Mouse (Mus musculus) neutrophil, adult 65 days (primary cell): ENCODE results near the gene Cdhr4. TPM values are rescaled to one million over a fixed set of nuclear protein-coding genes. Genes with fewer than 3 reads are reported as not detected.

Source experiments
- total RNA-seq: library from RNA; stranded (reverse); gene quantifications from 2 replicates; pipeline ENCODE4 v1.2.4, GENCODE M21; 2023

Cdhr4 gene
- total RNA-seq: not detected in 2 replicates

DNA sequence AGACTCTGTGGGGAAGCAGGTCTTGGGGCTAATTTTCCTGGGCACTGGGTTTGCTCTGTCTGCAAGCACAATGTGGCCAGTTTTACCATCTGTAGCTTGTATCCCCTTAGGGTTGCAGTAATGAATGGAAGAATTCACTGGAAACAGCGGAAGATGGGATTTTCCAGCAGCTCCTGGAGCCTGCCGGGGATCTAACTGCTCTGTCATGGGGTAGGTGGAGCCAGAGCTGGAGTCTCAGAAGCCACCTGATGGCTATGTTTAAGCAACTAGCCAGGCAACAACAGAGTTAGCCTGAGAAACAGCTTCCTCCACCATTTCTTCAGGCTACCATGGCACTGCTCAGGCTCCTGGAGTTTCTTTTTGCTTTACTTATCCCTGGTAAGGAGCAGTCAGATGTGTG lies at the start of gene Cdhr4:
Gene Cdhr4 (plus strand): TSS at position 301 of the 400 bp plus-strand sequence.

DNA sequence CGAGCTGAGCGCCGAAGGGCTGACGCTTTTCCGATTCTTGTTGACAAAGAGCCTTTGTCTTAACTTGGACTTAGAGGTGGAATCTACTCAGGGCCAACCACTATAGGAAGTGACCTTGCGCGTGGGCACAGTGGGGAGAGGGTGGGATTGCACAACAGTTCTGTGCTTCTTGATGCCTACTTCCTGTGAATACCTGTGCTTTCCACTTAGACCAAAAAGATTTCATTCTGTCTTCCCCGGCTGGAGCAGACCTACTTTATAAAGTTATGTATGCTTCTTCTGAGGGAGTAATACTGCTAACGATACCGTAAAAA lies 42.4 kb upstream of the Cdhr4 start, which contains the start of gene Traip:
Gene Traip (plus strand): TSS at position 215 of the 314 bp plus-strand sequence.

DNA sequence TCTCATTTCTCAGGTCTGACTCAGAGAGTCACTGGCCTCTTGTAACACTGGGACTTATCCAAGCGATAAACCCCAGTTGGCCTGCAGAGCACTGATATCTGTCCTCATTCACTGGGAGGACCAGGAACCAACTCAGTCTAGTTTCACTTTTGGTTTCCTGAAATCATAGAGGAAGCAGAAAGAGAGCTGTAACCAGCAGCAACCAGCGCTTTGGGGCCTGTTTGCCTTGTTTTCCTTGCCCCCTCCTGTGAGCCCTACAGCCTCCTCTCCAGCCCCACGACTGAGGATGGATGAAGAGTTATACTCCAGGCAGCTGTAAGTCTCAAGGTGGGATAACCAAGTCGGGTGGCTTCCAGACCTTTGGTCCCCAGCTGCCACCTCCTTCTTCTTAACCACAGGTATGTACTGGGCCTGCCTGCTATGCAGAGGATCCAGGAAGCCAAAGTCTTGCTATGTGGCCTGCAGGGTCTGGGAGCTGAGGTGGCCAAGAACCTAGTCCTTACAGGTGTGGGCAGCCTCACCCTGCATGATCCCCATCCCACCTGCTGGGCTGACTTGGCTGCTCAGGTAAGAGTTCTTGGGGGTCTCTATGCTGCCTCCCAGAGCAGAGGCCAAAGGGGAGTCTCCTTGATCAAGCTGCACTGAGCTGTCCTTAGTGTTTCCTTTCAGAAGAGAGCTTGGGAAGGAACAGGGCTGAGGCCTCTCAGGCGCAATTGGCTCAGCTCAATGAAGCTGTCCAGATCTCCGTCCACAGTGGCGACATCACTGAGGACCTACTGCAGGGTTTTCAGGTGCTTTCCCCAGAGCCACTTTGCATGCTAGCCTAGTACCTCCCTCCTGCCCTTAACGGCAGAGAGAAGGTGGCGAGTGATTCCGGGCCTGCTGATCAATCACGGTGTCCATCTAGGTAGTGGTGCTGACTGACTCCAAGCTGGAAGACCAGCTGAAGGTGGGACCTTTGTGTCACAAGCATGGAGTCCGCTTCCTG lies 16.6 kb upstream of the Cdhr4 start, which contains the start of gene Uba7:
Gene Uba7 (plus strand): TSS at position 107 of the 988 bp plus-strand sequence.

DNA sequence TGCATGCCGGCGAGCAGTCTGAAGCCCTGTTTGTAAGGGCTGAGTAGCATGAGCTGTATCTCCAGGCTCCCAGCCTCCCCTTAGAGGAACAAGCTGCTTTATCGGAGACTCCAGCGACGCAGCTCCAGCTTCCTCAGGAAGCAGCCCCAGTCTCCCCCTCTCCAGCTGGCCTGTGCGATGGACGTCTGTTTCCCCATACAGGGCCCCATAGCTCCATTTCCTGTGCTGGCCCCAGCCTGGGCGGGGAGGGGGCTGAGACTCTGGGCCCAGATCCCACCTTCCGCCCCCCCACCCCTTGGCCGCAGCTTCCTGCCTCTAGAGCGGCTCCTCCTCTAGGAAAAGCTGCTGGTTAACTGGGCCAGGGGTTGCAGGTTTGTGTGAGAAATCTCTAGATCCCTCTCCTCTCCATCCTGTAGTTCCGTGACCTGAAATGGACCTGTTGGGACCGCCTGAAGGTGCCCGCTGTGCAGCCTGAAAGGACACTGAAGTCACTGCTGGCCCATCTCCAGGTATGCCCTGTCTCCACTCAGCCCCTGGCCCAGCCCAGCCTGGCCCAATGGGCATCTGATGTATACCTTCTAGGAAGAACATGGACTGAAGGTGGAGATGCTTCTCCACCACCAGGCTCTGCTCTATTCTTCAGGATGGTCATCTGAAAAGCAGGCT lies 9.5 kb upstream of the Cdhr4 start, which contains the start of gene Gm20661:
Gene Gm20661 (plus strand): TSS at position 378 of the 666 bp plus-strand sequence.

DNA sequence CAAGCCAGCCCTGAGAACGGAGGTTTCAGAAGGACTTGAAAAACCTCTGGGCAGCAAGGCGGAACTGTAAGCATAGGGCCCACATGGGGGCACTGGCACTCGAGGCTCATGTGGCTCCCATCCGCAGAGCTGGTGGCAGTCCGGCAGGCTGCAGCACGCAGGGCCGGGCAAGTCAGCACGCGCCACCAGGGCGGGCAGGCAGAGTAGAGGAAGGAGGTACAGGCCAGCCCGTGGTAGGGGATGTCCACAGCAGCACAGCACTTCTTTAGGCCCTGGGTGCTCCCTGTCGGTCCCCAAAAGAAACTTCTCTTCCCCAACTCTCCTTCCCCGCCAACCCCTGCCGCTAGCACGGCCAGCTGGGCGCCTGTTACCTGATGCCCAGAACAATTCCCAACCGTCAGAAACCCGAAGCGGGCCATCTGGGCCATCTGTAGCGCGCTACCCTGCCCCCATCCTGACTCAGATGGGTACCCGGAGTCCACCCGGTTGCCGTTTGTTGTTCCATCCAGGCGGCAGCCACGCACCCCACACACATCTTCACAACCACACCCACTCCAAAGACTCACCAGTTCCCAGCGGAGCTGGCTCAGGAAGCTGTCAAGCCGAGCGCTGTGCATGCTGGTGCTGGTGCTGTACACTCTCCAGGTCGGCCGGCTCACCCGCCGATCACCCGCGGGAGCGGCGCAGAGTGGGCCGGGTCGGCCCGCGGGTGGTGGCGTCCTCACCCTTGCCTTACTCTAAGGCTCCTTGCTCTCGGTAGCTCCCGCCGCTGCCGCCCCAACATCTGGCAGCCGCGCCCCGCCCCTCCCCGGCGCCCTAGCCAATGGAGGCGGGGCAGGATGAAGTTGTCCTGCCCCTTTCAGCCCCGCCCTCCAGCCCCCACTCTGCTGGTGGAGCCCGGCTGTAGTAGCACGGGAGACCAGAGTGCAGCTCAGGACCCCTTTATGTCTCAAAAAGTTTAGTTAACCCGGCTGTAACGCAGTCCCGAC lies 6.9 kb upstream of the Cdhr4 start, which contains the start of gene Inka1:
Gene Inka1 (minus strand): TSS at position 749 of the 989 bp plus-strand sequence.

DNA sequence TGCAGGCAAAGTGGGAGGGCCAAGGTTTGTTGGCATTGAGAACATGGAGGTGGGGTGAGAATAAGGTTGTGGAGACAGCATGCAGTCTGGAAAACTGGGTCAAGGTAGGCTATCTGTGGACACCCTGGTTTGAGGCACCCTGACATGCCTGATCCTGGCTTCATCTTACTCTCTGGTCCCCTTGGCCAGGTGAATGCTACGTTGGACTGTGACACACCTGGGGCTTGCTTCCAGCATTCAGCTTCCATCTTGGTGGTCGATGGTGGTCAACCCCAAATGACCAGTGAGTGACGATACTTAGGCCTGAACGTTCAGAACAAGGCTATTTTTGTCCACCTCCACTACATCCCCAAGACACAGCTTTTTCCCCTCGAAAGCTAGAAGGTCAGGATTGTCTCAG lies 3.8 kb downstream of the Cdhr4 start, which contains the start of gene Gm20662:
Gene Gm20662 (plus strand): TSS at position 301 of the 400 bp plus-strand sequence.

DNA sequence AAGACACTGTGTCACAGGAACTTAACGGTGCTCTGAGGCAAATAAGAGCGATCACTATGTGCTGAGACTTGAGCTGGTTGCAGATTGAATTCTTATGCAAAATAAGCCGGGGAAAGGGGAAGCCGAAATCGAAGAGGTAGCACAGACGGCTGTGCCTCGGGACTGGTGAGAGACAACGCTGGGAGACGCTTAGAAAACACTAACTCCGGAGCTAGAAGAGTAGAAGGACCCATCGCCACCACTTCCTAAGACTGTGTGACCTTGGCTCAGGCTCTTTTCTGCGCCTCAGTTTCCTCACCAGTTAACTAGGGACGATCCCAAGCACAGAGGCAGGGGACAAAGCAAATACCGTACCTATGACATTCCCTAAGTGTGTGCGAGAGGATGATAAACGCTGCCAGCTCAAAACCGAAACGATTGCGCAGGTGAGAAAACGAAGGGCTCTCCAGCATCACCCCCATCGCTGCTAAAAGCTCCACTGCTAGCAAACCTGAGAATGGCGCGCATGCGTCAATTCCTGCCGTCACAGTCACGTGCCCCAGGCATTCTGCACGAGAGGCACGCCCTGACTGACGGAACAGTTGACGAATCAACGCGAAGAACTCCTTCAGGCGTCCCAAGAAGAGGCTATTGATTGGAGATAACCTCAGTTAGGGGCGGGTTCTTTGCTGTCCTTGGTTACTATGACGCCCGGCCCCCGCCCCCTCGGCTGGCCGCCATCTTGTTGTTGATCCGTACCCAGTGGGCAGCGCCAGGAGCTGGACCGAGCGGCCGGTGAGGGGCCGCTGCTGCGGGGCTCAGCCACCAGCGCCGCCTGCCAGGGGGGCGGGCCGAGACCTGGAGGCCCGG lies 9.8 kb downstream of the Cdhr4 start, which contains the start of gene Ip6k1:
Gene Ip6k1 (plus strand): TSS at position 580 of the 849 bp plus-strand sequence.

DNA sequence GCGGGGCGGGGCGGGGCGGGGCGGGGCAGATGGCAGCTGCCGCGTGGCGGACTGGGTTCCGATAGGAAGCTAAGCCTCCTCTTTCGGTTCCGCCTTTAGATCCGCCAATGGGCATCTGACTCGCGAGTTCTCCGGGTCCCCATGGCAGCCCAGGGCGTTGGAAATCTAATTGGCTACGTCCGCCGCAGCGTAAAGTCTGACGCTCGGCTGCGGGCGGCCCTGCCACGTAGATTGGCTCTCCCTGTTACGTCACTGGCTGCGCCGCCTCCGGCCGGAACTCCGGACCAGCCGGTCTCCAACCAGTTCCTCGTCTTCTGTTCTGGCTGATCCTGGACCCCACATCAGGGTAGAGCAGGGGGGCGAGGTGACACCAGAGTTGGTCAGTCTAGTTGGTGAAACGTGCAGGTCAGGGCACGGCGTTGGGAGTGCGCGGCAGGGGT lies 56.7 kb downstream of the Cdhr4 start, which contains the start of gene Gmppb:
Gene Gmppb (plus strand): TSS at position 227 of the 440 bp plus-strand sequence.

Other genes starting within 250 kb of the Cdhr4 start
- gene Rbm5, start 221.5 kb upstream of the Cdhr4 start, total RNA-seq: 205 and 225 TPM in 2 replicates
- gene Rbm6, start 119.3 kb upstream of the Cdhr4 start, total RNA-seq: 49.9 and 76.4 TPM in 2 replicates
- 9.3 and 9.5 TPM in 2 replicates for gene Mon1a, start 104.3 kb upstream of the Cdhr4 start, total RNA-seq
- gene Mst1r, start 85.6 kb upstream of the Cdhr4 start, total RNA-seq: 0.29 and 0.69 TPM in 2 replicates
- gene Actl11, start 64.0 kb upstream of the Cdhr4 start, total RNA-seq: not detected in 2 replicates
- not detected in 2 replicates for gene Camkv, start 56.8 kb upstream of the Cdhr4 start, total RNA-seq
- gene Traip, start 42.4 kb upstream of the Cdhr4 start, total RNA-seq: 19.4 and 24.4 TPM in 2 replicates
- gene Uba7, start 17.0 kb upstream of the Cdhr4 start, total RNA-seq: 71.8 and 86.9 TPM in 2 replicates
- gene Gm20661, start 9.4 kb upstream of the Cdhr4 start, total RNA-seq: 0.41 TPM in 1 of 2 replicates, not detected in the other
- gene Inka1, start 6.6 kb upstream of the Cdhr4 start, total RNA-seq: 1.6 and 1.9 TPM in 2 replicates
- not detected in 2 replicates for gene Gm20662, start 3.9 kb downstream of the Cdhr4 start, total RNA-seq
- gene Ip6k1, start 10.0 kb downstream of the Cdhr4 start, total RNA-seq: 111 and 125 TPM in 2 replicates
- 22.0 and 22.4 TPM in 2 replicates for gene Gmppb, start 56.7 kb downstream of the Cdhr4 start, total RNA-seq
- gene Amigo3, start 60.7 kb downstream of the Cdhr4 start, total RNA-seq: 4.5 and 5.6 TPM in 2 replicates
- not detected in 2 replicates for gene Mst1, start 87.9 kb downstream of the Cdhr4 start, total RNA-seq
- 40.6 and 40.9 TPM in 2 replicates for gene Rnf123, start 90.8 kb downstream of the Cdhr4 start, total RNA-seq
- gene Apeh, start 102.1 kb downstream of the Cdhr4 start, total RNA-seq: 42.5 and 52.9 TPM in 2 replicates
- gene Bsn, start 197.9 kb downstream of the Cdhr4 start, total RNA-seq: 0.27 and 0.51 TPM in 2 replicates